Mouse (Mus musculus) thymus, adult 2 months (tissue): ENCODE results near the gene Cish.

Source experiments
- CTCF ChIP-seq: fragments of 200-500 bp; IDR thresholded peaks from 2 replicates; pipeline ENCODE4 v1.5.1; 2012; ENCODE audit warnings: mild to moderate bottlenecking, control low read depth, low read length, moderate library complexity, borderline replicate concordance; ENCODE audit not compliant: control insufficient read depth, poor library complexity, insufficient read depth; ENCODE audit errors: extremely low read depth
- POLR2A ChIP-seq: fragments of 200-500 bp; IDR thresholded peaks from 2 replicates; pipeline ENCODE4 v1.6.1; 2012; ENCODE audit warnings: mild to moderate bottlenecking, low read length, control low read depth, moderate library complexity; ENCODE audit not compliant: control insufficient read depth, poor library complexity, insufficient read depth; ENCODE audit errors: extremely low read depth

- TF ChIP-seq POLR2A = no peak
- no peak for TF ChIP-seq CTCF
These were observed 9.2 kb downstream of the Cish start for GRCm38 (mm10) chr9:107305012-107305411.
